Mouse (Mus musculus): Measurements from ENCODE around the gene Pdcd7.

Gene Pdcd7

GRCm38 (mm10) chr9:65358956-65359480 is 13.1 kb downstream of the Pdcd7 start:
- no peak for DNase-seq

DNA sequence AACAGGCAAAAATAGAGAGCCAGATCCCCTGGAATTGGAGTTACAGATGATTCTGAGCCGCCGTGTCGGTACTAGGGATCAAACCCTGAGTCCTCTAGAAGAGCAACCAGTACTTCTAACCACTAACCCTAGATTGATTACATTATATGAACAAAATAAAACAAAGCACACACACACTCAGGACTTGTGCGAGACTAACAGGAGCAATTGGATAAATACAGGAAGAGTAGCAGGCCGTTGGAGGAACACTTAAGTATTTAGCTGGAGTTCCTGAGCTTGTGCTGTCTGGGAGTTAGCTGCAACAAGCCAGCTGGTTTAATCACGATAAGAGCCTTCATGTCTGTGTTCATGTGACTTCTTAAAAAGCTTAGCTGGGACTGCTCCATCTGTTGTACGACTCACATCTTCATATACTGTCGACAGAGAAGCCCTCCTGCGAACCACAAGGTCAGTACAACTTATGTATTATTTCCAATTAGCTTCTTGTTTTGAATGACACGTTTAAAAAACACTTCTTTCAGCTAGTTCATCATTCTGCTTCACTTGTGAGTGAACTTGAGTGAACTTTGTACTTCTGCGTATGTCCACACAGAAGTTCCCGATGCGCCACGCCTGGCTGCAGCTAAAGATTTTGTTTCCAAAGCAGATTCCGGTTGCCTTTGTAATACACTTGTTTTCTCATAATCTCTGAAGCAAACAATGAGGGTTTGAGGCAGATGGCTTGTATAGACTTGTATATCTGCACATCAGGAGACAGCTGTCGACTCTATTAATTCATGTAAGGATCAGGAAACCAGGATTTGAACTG is 14.9 kb downstream of the Pdcd7 start, which contains the start of gene Ubap1l:
Gene Ubap1l, plus strand, starts transcription at position 401 of the 808 bp plus-strand sequence.
- peak; percentile 38 for DNase-seq

- DNase-seq, result no peak
Observed at GRCm38 (mm10) chr9:65363684-65364083, 17.8 kb downstream of the Pdcd7 start.

GRCm38 (mm10) chr9:65365721-65366120 is 19.8 kb downstream of the Pdcd7 start:
- no peak for DNase-seq

DNA sequence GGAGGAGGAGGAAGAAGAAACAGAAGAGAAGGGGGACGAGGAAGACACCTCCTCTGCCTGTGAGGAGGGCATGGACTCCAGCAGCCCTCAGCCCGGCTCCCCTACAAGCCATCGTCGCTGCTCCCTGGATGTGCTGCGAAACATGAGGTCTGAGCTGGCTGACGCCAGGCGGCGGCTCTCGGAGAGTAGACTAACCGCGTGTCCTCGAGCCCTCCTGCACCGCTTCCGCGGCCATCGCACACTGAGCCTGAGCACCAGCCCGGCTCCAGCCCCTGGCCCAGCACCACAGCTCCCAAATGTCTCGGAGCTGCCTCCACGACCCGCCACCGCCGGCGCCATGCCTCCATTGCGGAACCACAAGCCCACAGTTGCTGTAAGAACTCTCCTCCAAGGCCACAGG is 25.9 kb downstream of the Pdcd7 start:
- DNase-seq, result no peak

- peak; percentile 52 for DNase-seq
Observed at GRCm38 (mm10) chr9:65372449-65372848, 26.5 kb downstream of the Pdcd7 start.

DNA sequence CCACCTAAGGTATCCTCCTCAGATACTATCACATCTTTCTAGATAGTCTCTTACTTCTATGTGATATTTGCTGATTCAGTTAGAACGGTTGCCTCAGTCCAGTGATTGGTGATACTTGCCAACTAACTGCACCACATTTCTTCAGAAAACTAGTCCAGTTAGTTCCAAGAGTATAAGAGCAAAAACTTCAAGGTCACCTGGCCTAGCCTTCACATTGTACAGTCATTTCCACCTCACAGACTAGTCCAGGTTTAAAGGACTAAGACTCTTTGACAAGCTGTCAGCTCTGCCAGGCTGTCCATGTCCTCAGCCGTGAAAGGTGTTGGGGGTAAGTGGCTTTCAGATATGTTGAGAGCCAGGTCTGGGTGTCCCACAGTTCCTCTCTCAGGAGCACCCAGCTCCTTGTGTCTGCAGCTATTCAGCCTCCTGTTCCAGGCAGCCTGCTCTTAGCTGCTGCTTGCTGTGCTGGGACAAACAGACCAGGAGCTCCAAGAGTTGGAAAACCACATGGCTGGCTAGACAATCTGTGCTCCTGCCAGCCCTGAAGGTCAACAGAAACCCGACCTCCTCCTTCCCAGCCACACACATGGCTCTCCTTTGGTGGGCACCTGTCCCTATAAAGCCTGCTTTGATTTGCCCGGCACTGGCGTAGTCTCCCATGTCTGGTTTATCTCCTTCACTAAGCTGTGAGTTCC is 28.7 kb downstream of the Pdcd7 start:
- DNase-seq, result no peak

GRCm38 (mm10) chr9:65375163-65375934 is 29.4 kb downstream of the Pdcd7 start:
- no peak for DNase-seq

DNA sequence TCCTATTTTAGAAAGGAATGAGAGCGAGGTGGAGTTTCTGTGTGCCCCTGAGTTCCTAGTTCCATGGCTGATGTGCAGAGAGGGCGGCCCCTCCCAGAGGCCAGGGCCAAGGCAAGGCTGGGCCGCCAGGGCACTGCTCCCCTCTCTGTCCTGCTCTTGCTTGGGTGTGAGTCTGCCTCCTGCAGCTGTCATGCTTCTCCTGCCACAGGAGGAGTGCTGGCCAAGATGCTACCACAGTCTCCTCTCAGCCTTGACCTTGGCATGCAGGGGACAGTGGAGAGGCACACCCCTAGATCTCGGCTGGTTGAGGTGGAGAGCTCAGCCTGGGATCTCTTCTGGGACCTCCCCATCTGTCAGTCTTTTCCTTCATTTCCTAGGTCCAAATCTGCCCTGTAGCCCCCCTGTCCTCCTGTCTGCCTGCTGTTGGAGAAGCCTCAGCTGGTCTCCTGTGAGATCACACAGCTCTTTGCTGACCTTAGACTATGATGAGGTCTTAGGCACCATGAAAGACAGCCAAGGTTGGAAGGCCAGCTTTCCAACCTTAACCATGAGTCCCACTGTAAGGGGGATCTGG is 35.2 kb downstream of the Pdcd7 start:
- DNase-seq, result no peak

DNA sequence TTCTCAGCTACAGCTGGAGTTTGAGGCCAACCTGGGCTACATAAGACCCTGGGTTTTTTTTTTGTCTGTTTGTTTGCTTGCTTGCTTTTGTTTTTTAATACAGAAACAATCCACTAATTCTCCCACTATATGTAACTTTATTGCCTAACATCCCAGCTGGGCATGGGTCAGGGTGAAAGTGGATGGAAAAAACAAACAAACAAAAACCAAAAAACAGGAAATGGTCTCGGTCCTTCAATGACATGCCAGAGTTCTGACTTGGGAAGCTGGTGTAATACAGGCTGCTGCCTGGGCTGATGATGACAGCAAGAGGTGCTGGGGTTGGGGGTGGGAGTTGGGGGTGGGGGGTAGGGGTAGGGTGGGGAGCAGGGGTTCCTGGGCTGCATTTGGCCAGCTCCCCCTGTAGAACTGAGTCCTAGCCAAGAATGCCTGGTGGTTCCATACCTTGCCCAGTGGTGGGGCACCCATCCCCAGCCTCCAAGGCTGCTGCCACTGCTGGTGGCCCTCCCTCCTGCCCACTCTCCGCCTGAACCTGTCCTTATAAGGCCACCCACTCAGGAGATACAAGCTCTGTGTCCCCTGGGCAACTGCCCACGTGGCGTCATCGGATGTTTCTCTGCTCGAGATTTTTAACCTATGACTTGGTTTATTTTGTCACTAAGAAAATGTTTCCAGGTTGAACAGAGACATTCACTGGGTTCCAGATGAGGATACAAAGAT is 36.3 kb downstream of the Pdcd7 start:
- no peak for DNase-seq

GRCm38 (mm10) chr9:65382751-65383097 is 36.8 kb downstream of the Pdcd7 start:
- DNase-seq, result no peak

GRCm38 (mm10) chr9:65384276-65384675 is 38.4 kb downstream of the Pdcd7 start:
- DNase-seq, result no peak

GRCm38 (mm10) chr9:65386373-65387140 is 40.7 kb downstream of the Pdcd7 start:
- DNase-seq, result no peak

DNA sequence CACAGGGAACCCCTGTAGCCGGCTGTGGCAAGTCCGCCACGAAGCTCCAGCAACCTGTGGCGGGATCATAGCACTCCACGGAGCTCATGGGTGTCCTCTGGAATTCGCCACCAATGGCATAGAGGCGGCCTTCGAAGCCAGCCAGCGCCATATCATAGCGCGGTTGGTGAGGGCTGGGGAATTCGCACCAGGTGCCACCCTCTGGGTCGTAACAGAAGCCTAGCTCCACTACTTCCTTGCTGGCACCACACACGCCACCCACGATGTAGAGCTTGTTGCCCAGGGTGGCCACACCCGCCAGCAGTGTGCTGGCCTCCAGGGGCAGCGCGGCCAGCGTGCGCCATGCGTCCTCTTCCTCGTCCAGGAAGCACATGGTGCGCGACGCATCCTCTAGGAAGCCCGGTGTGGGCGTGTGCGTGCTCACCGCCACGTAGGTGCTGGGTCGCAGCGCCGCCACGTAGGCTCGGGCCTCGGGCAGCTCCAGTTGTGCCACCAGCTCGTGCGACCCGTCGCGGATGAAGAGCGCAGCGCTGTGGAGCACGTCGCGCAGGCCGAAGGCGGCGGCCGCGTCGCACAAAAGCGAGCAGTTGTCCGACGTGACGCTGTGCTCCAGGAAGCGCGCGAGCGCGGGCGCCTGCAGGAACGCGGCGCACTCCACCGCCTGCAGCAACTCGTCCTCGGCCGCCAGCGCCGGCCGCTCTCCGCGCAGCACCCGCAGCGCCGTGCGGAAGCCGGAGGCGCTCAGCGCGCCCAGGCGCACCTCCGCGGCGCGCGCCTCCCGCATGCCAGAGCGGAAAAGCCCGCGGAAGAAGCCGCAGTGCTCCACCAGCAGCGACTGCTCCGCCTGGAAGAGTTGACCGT is 45.1 kb downstream of the Pdcd7 start:
- peak; percentile 27 for DNase-seq

DNA sequence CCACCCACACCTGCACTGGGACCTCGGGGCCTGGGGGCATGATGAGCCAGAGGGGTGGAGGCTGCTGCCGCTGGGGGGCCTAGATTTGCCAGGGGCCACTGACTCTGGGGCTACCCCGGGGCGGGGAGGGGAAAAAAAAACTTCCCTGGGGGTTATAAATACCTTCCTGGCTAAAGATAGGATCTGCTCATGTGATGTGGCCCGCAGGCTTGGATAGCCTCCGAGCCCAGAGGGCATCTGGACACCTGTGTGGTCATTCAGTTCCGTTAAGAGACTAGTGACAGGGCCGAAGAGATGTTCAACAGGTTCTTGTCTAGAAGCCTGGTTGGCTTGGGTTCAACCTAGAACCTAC is 45.7 kb downstream of the Pdcd7 start, which contains the start of gene Kbtbd13:
Gene Kbtbd13, minus strand, starts transcription at position 40 of the 352 bp plus-strand sequence.
- DNase-seq, result no peak

GRCm38 (mm10) chr9:65392638-65393364 is 46.9 kb downstream of the Pdcd7 start:
- DNase-seq, result peak; percentile 80

DNA sequence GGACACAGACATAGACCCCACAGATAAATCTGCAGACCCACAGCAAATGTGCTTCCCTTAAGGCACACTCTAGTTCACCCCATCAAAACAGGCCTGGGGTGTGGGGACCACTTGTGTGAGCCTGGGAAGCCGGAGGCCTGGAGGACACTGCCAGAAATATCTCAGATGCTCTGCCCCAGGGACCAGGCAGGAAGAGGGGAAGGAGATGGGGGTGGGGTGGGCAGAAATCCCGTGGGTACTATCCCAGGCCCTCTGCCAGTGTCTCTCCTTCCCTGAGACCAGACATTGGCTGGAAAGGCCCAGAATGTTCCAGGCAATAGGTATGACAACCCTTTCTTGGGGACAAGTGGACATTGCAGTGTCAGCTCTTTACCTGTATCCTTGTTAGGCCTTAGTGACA is 47.7 kb downstream of the Pdcd7 start:
- no peak for DNase-seq

DNA sequence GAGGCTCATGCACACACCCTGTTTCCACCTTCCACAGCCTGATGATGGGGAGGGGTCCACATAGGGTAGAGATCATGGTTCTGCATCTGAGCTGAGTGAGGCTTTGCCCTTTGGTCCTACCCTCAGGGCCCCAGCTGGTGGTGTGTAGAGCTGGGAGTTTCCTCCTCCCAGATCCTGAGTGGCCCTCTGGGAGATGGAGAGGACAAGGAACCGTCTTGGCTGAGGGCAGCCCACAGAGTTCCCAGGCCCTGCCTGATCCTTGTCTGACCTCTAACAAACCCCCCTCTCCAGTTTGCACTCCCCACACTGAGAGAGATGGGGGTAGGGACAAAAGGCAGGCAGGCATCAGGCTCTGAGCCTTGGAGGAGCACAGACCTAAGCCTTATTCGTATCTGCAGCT is 48.5 kb downstream of the Pdcd7 start:
- no peak for DNase-seq

GRCm38 (mm10) chr9:65398279-65398678 is 52.4 kb downstream of the Pdcd7 start, which contains the start of gene Rasl12:
TSS of gene Rasl12 (plus strand) at chr9:65398506.
- DNase-seq, result peak; percentile 67

- DNase-seq, result no peak
Observed at GRCm38 (mm10) chr9:65399934-65400333, 54.0 kb downstream of the Pdcd7 start.

All from kidney, adult 18-20 months (tissue).